18 mouse cellular contexts compared by ENCODE assay signal in the genomic region with DNA sequence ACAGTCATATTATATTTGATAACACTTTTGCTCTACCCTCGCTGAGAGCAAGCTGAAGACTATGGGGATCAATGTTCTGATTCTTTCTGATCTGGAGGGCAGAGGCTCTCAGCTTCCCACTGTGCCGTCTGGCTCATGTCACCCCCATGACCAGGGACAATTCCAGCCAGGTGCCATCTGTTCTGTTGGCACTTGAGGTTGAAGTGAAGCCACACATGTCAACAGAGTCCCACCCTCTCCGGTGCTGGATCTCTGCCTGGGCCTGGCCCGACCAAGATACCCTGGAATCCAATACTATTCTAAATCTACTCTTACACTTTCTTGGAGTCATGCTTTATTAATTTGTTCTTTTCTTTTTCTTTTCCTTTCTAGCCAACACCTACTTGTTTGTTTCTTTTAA.
DNase-seq lines count a peak whose midpoint lies in the region; ATAC-seq and TF ChIP-seq lines count a peak whose summit lies in the region.
"Had no signal": no experiment of that assay in that cellular context is flagged by ENCODE, and none has a peak within 500 bp of the region (broad histone marks: within the 10 kb centered on the region; RNA-seq: fewer than 3 reads in every experiment).

No protein-coding gene starts in this region.

- H3K27me3 ChIP-seq in hindbrain, embryonic 16.5 days (replicated peaks; ENCODE audit: control insufficient read depth, insufficient read depth, low read length): no peaks in the 10 kb centered on the region
- no peaks in the 10 kb centered on the region for H3K27me3 ChIP-seq in hindbrain, embryonic 13.5 days
- H3K27me3 ChIP-seq: embryonic facial prominence, embryonic 12.5 days; liver, embryonic 13.5 days; megakaryocyte, embryonic 14.5 days had no signal

- DNase-seq in adrenal gland, postnatal 25 days: peak; percentile 21
- DNase-seq in adrenal gland, postnatal 4 days (ENCODE audit: low spot score in 2 of 2): no peak
- peak; percentile 99 for DNase-seq in cerebellum, postnatal 10 days
- peak; percentile 34 for DNase-seq in gastrocnemius, postnatal 14 days
- DNase-seq in layer of hippocampus, adult 2 months (ENCODE audit: low spot score in 2 of 2): no peak
- no peak for DNase-seq in testis, postnatal 14 days (ENCODE audit: low spot score)
- DNase-seq: adrenal gland, postnatal 10 days; kidney, adult 11 months; kidney, postnatal 36 days; layer of hippocampus, postnatal 36 days; liver, embryonic 13.5 days; lung, postnatal 10 days had no signal

- no peaks in the 10 kb centered on the region for H3K36me3 ChIP-seq in hindbrain, embryonic 16.5 days (ENCODE audit: control insufficient read depth, insufficient read depth, low read length)
- H3K36me3 ChIP-seq in hindbrain, embryonic 13.5 days: no peaks in the 10 kb centered on the region
- H3K36me3 ChIP-seq: embryonic facial prominence, embryonic 12.5 days; heart, embryonic 10.5 days; hindbrain, embryonic 10.5 days; liver, embryonic 13.5 days had no signal

- H3K4me2 ChIP-seq in hindbrain, embryonic 16.5 days (ENCODE audit: low read length): no peak overlapping the region
- no peak overlapping the region for H3K4me2 ChIP-seq in hindbrain, embryonic 13.5 days
- H3K4me2 ChIP-seq: embryonic facial prominence, embryonic 12.5 days; liver, embryonic 13.5 days had no signal

- no peak overlapping the region for H3K9ac ChIP-seq in hindbrain, embryonic 16.5 days (ENCODE audit: low read depth, low read length)
- H3K9ac ChIP-seq in hindbrain, embryonic 13.5 days: no peak overlapping the region
- H3K9ac ChIP-seq: embryonic facial prominence, embryonic 12.5 days; liver, embryonic 13.5 days had no signal

- no peaks in the 10 kb centered on the region for H3K4me1 ChIP-seq in hindbrain, embryonic 16.5 days (ENCODE audit: control insufficient read depth, insufficient read depth, low read depth, low read length)
- H3K4me1 ChIP-seq in hindbrain, embryonic 13.5 days (replicated peaks): no peaks in the 10 kb centered on the region
- H3K4me1 ChIP-seq: embryonic facial prominence, embryonic 12.5 days; heart, embryonic 10.5 days; hindbrain, embryonic 10.5 days; liver, embryonic 13.5 days; megakaryocyte, embryonic 14.5 days had no signal

- no peak overlapping the region for H3K4me3 ChIP-seq in hindbrain, embryonic 16.5 days (ENCODE audit: low read length)
- H3K4me3 ChIP-seq in hindbrain, embryonic 13.5 days: no peak overlapping the region
- no peak overlapping the region for H3K4me3 ChIP-seq in layer of hippocampus, adult 2 months
- H3K4me3 ChIP-seq: embryonic facial prominence, embryonic 12.5 days; heart, embryonic 10.5 days; hindbrain, embryonic 10.5 days; liver, embryonic 13.5 days; megakaryocyte, embryonic 14.5 days had no signal

- H3K27ac ChIP-seq in hindbrain, embryonic 16.5 days (ENCODE audit: low read depth, low read length): no peak overlapping the region
- H3K27ac ChIP-seq in hindbrain, embryonic 13.5 days: no peak overlapping the region
- no peak overlapping the region for H3K27ac ChIP-seq in layer of hippocampus, adult 2 months
- H3K27ac ChIP-seq: embryonic facial prominence, embryonic 12.5 days; heart, embryonic 10.5 days; hindbrain, embryonic 10.5 days; liver, embryonic 13.5 days had no signal

- WGBS in hindbrain, embryonic 16.5 days: 73% methylated on average over 4 of the region's 4 CpGs
- WGBS in hindbrain, embryonic 13.5 days: 91% methylated on average over 4 of the region's 4 CpGs

- no peaks in the 10 kb centered on the region for H3K9me3 ChIP-seq in hindbrain, embryonic 16.5 days (ENCODE audit: control insufficient read depth, low read length)
- no peaks in the 10 kb centered on the region for H3K9me3 ChIP-seq in hindbrain, embryonic 13.5 days
- H3K9me3 ChIP-seq: embryonic facial prominence, embryonic 12.5 days; heart, embryonic 10.5 days; hindbrain, embryonic 10.5 days; liver, embryonic 13.5 days; megakaryocyte, embryonic 14.5 days had no signal

- ATAC-seq in hindbrain, embryonic 16.5 days: peak; percentile 77; the same call in 1 of the 2 replicates
- ATAC-seq in hindbrain, embryonic 13.5 days (ENCODE audit: low FRiP score): no peak

- intact Hi-C loops in gastrocnemius, postnatal 14 days (cut with DNase I; ENCODE audit: low total_unique reads): no loop called here

- no peak for TF ChIP-seq CTCF in layer of hippocampus, adult 2 months (conservative IDR thresholded peaks at IDR 0.05)

Comparison
In these comparisons a context has a peak if more than half of its experiments do, and no peak if none do; other contexts are left out.
1. DNase-seq: peak in adrenal gland, postnatal 25 days (single experiment), cerebellum, postnatal 10 days (2 of 2) and gastrocnemius, postnatal 14 days (single experiment); none in adrenal gland, postnatal 4 days (0 of 2), layer of hippocampus, adult 2 months (0 of 2) and testis, postnatal 14 days (single experiment).